Mouse (Mus musculus) ES-Bruce4 (cell line): ENCODE results near the gene Hs2st1. TPM values are rescaled to one million over a fixed set of nuclear protein-coding genes. Genes with fewer than 3 reads are reported as not detected.

Experiments used
- H3K27ac ChIP-seq: 2 replicates; pipeline ENCODE4 v1.5.1; 2012; ENCODE audit warnings: low read length, inconsistent platforms; ENCODE audit not compliant: insufficient read depth
- H3K27me3 ChIP-seq: 2 replicates; pipeline ENCODE4 v1.6.1; 2012; ENCODE audit warnings: mild to moderate bottlenecking, low read length, inconsistent platforms; ENCODE audit not compliant: control insufficient read depth, poor library complexity, insufficient read depth, severe bottlenecking
- H3K36me3 ChIP-seq: 2 replicates; pipeline ENCODE4 v1.6.1; 2012; ENCODE audit warnings: inconsistent platforms, mild to moderate bottlenecking, low read length, moderate library complexity; ENCODE audit not compliant: control insufficient read depth, poor library complexity, insufficient read depth, severe bottlenecking
- H3K4me1 ChIP-seq: one replicate; pipeline ENCODE4 v1.8.1; 2011; ENCODE audit warnings: low read length; ENCODE audit not compliant: control insufficient read depth, insufficient read depth
- H3K4me3 ChIP-seq: 2 replicates; pipeline ENCODE4 v1.5.1; 2011; ENCODE audit warnings: low read depth, mild to moderate bottlenecking, low read length
- H3K9ac ChIP-seq: 2 replicates; pipeline ENCODE4 v1.6.1; 2012; ENCODE audit warnings: low read depth, mild to moderate bottlenecking, inconsistent platforms; ENCODE audit not compliant: poor library complexity, severe bottlenecking
- H3K9me3 ChIP-seq: replicated peaks from 2 replicates; pipeline ENCODE4 v1.6.1; 2012; ENCODE audit warnings: mild to moderate bottlenecking, low read length, inconsistent platforms; ENCODE audit not compliant: control insufficient read depth, poor library complexity, insufficient read depth, severe bottlenecking
- CTCF ChIP-seq: IDR thresholded peaks from one replicate; pipeline ENCODE4 v1.8.1; 2011; ENCODE audit warnings: low read depth, low read length
- EP300 ChIP-seq: IDR thresholded peaks from 2 replicates; pipeline ENCODE4 v1.6.1; 2011; ENCODE audit warnings: low read depth, low read length; ENCODE audit not compliant: insufficient read depth
- POLR2A ChIP-seq: IDR thresholded peaks from one replicate; pipeline ENCODE4 v1.8.1; 2011; ENCODE audit warnings: low read length; ENCODE audit not compliant: insufficient read depth
- polyA plus RNA-seq: library from polyadenylated mRNA; stranded (reverse); fragments of >200 nt; gene quantifications from 2 replicates; pipeline ENCODE4 v1.2.4, GENCODE M21; 2011; ENCODE audit warnings: low read depth; ENCODE audit not compliant: missing spikeins, insufficient read depth, insufficient read length

Gene Hs2st1
- polyA plus RNA-seq, 1 experiment: 38.6 TPM

DNA sequence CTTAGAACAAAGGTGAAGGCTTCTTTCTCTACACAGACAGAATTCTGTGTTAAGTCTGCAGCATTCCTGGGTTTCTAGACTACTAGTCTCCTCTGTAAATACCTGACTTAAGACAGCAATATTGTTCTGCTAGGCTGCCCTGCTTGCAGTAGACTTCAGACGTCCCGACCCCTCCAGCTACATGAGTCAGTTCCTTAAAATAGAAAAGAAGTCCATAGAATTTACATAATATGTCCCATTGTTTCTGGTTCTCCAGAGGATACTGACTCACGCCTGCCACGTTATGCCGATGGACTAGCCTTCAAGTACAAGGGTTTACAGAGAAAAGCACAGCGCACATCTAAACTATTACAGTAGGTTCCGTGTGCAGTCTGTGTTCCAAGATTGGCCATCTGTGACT is 34.2 kb upstream of the Hs2st1 start:
- H3K4me3 ChIP-seq: no peak overlapping the region
- H3K27ac ChIP-seq: no peak overlapping the region
- 0 out of 2 replicates have a peak, but pooled peaks cover 5% of the 10 kb centered on the region for H3K9me3 ChIP-seq
- no peak overlapping the region for H3K9ac ChIP-seq
- TF ChIP-seq CTCF: no peak
- H3K36me3 ChIP-seq: no peaks in the 10 kb centered on the region
- peaks cover 3% of the 10 kb centered on the region for H3K4me1 ChIP-seq
- no peaks in the 10 kb centered on the region for H3K27me3 ChIP-seq

DNA sequence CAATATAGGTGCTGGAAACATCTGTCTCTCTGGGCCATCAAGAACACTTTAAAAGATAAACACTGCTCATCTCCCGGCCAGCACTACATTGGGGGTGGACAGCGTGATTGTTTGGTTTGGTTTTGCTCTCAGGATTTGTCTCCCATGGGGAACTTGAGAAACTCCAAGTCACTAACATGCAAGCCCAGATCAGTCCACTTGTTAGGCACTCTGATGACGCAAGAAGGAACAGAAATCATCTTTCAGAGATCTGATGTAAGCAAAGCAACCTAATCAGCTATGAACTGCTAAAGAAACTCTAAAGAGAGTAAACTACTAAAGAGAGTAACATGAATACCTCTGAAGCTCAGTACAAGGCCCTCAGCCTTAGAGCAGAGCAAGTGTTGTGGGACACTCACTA is 33.6 kb upstream of the Hs2st1 start:
- Histone ChIP-seq H3K9ac (no peak overlapping the region), H3K4me1 (peaks cover 3% of the 10 kb centered on the region), H3K27me3 (no peaks in the 10 kb centered on the region), H3K36me3 (no peaks in the 10 kb centered on the region), H3K27ac (no peak overlapping the region), H3K4me3 (no peak overlapping the region), H3K9me3 (0 out of 2 replicates have a peak, but pooled peaks cover 5% of the 10 kb centered on the region)
- TF ChIP-seq EP300: no peak
- no peak for TF ChIP-seq CTCF
- TF ChIP-seq POLR2A: no peak

DNA sequence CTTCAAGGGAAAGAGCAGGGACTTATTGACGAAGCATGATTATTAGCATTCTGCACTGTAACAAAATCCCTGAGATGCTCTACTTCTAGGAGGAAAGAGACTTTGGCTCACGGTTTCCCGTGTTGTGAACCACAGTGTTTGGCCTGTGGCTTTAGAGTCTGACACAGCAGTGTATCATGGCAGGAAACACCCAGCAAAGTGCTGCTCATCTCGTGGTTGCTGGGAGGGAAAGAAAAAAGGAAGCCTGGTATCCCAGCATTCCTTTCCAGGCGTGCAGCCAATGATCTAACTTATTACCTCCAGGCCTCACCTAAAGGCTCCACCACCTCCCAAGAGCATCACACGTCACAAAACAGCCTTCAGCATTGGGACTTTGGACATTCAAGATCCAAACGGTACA is 32.8 kb upstream of the Hs2st1 start:
- no peak overlapping the region for H3K4me3 ChIP-seq
- no peaks in the 10 kb centered on the region for H3K9me3 ChIP-seq
- peaks cover 5% of the 10 kb centered on the region for H3K36me3 ChIP-seq
- no peak overlapping the region for H3K9ac ChIP-seq
- peaks cover 3% of the 10 kb centered on the region for H3K4me1 ChIP-seq
- no peak for TF ChIP-seq CTCF
- no peak for TF ChIP-seq POLR2A
- no peak for TF ChIP-seq EP300
- no peak overlapping the region for H3K27ac ChIP-seq
- H3K27me3 ChIP-seq: no peaks in the 10 kb centered on the region

DNA sequence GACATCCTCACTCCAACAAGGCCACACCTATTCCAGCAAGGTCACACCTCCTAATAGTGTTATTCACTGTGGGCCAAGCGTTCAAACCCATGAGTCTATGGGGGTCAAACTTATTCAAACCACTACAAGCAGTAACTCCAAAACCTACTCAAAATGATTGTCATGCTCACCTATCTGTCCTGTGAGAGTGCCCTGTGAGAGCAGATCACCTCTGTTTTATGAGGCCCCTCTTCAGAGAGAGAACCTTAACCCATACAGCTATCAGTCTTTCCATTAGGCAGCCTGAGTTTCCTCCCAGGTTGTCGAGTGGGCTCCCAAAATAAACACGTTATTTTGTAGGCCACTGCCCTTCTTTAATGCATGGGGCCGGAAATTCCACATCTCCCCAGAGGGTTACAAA is 32.4 kb upstream of the Hs2st1 start:
- no peak for TF ChIP-seq POLR2A
- TF ChIP-seq EP300: no peak
- no peak for TF ChIP-seq CTCF
- no peak overlapping the region for H3K9ac ChIP-seq

GRCm38 (mm10) chr3:144597790-144598467 is 27.9 kb upstream of the Hs2st1 start:
- peaks cover 3% of the 10 kb centered on the region for H3K4me1 ChIP-seq
- peaks cover 30% of the 10 kb centered on the region for H3K36me3 ChIP-seq
- TF ChIP-seq POLR2A: no peak
- no peak for TF ChIP-seq EP300
- no peak for TF ChIP-seq CTCF
- H3K27ac ChIP-seq: no peak overlapping the region
- no peaks in the 10 kb centered on the region for H3K27me3 ChIP-seq
- no peak overlapping the region for H3K9ac ChIP-seq
- no peak overlapping the region for H3K4me3 ChIP-seq
- no peaks in the 10 kb centered on the region for H3K9me3 ChIP-seq

More for the DNA sequence above, 32.4 kb upstream of the Hs2st1 start:
- Histone ChIP-seq H3K27me3 (no peaks in the 10 kb centered on the region), H3K36me3 (peaks cover 8% of the 10 kb centered on the region), H3K4me3 (no peak overlapping the region), H3K4me1 (peaks cover 3% of the 10 kb centered on the region), H3K27ac (no peak overlapping the region), H3K9me3 (no peaks in the 10 kb centered on the region)

DNA sequence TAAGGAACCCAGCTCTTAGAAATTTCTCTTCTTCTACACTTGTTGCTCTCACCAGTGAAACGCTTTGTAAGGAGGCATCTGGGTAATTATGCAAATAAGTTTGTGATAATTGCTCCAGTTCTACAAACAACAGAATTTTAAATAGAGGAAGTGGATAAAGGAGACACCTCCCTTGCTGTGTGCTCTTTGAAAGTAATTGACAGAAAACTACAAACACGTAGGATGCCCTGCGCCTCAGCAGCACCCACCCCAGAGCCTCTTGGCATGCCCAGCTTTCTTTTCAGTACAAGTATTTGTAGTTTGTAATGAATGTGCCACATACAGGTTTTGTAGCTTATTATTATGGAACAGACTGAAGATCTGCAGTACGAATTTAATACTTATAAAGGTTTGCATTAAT is 27.1 kb upstream of the Hs2st1 start:
- Histone ChIP-seq H3K4me3 (no peak overlapping the region), H3K9me3 (no peaks in the 10 kb centered on the region), H3K36me3 (peaks cover 30% of the 10 kb centered on the region), H3K9ac (no peak overlapping the region), H3K4me1 (peaks cover 3% of the 10 kb centered on the region), H3K27me3 (no peaks in the 10 kb centered on the region), H3K27ac (no peak overlapping the region)
- no peak for TF ChIP-seq POLR2A
- TF ChIP-seq CTCF: no peak
- no peak for TF ChIP-seq EP300
